Mouse (Mus musculus) lung, adult 10 weeks (tissue): Measurements from ENCODE around the gene Spaar. TPM values are rescaled to one million over a fixed set of nuclear protein-coding genes. Genes with fewer than 3 reads are reported as not detected.

ENCODE experiments used
- polyA plus RNA-seq: library from polyadenylated mRNA; stranded (reverse); fragments of 350-450 nt; fragmentation: Illumina TruSeq; extraction: RNeasy Lipid Tissue Mini Kit (QIAGEN cat#74804); gene quantifications from one replicate; pipeline ENCODE4 v1.2.3, GENCODE M21; 2014; ENCODE audit warnings: low read depth, low replicate concordance; ENCODE audit not compliant: insufficient read depth

The Spaar gene
- 4.6 TPM for polyA plus RNA-seq

DNA sequence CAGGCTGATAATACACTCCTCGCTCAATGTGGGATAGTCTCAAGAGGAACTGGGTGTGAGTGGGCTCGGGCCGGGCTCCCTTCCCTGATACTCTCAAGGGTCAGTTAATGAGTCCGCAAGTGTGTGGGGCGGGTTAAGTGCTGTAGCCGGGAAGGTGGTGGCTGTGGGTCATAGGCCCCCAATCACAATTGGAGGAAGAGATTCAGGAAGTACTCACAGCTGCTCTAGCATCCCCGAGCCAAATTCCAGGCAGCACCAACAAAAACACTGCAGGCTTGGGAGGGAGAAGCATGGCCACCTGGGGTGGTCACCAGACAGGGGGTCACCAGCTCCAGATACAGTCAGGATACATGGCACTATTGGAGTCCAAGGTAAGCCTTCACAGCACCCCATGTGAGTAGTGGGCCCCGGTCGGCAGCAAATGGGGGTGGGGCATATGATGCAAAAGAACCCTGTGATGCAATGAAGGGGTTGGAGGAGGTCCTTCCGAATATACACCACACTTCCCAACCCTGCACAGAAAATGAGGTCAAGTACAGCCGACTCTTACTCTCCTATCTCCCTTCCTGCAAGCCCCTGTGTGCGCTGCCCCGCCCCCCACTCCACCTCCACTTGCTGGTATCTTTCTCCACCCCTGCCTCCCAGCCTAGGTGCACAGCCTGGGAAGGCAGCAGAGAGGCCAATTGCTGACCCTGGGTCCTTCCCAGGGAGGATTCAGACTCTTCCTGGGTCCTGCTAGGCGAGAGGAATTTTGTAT, at the start of gene Spaar:
TSS of gene Spaar (plus strand) at position 241 of the 757 bp plus-strand sequence.

GRCm38 (mm10) chr4:43700707-43701106, 29.1 kb upstream of the Spaar start, which contains the start of gene Olfr70:
TSS of gene Olfr70 (minus strand) at chr4:43700807.

DNA sequence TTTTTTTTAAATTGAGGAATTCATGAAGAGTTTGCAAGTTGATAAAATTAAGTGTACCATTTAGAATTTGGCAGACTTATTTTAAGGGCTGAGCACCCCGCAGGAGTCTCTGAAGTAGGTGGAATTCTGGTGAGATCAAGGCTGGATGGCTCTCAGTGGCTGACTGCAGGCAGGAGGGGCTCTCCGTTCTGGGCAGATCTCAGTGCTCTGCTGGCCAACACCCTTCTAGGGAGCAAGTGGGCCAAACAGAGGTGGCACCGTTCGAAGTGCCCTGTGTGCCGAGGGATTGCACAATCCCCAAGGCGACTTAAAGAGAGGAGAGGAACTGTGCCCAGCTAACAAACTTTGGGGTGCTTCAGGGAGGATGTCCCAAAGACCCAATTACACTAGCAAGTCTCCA, 20.0 kb upstream of the Spaar start, which contains the start of gene Olfr71:
TSS of gene Olfr71 (minus strand) at position 387 of the 400 bp plus-strand sequence.

GRCm38 (mm10) chr4:43726995-43727394, 2.8 kb upstream of the Spaar start, which contains the start of gene Hrct1:
TSS of gene Hrct1 (plus strand) at chr4:43727188.

DNA sequence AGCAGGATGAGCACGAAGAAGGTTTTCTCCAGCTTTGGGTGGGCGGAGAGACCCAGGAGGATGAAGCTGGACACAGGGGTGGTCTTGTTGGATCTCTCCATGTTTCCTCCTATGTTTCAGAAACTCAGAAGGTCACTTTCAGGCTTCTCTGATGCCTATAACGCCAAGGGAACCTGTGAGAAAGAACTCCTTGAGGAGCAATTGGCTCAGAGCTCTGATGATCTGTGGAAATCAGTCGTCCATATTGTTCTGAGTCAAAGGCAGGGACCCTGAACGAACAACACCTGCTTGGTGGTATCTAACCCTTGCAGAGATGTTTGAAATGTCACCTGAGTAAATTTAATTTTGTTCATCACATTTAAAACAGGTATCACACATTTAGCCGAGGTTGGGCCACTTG, 41.1 kb downstream of the Spaar start, which contains the start of gene Olfr159:
TSS of gene Olfr159 (minus strand) at position 101 of the 400 bp plus-strand sequence.

Other genes with a start within 250 kb of the Spaar start
- gene Sit1, start 246.3 kb upstream of the Spaar start, polyA plus RNA-seq: 1.3 TPM
- 80.3 TPM for gene Ccdc107, start 237.1 kb upstream of the Spaar start, polyA plus RNA-seq
- gene Arhgef39, start 230.3 kb upstream of the Spaar start, polyA plus RNA-seq: 2.2 TPM
- 0.59 TPM for gene Car9, start 223.1 kb upstream of the Spaar start, polyA plus RNA-seq
- gene Tpm2, start 206.3 kb upstream of the Spaar start, polyA plus RNA-seq: 156 TPM
- gene Creb3, start 167.7 kb upstream of the Spaar start, polyA plus RNA-seq: 49.2 TPM
- 47.0 TPM for gene Tln1, start 167.3 kb upstream of the Spaar start, polyA plus RNA-seq
- 8.9 TPM for gene Rgp1, start 151.3 kb upstream of the Spaar start, polyA plus RNA-seq
- 7.9 TPM for gene Gba2, start 151.2 kb upstream of the Spaar start, polyA plus RNA-seq
- gene Msmp, start 145.5 kb upstream of the Spaar start, polyA plus RNA-seq: not detected
- 36.3 TPM for gene Npr2, start 98.1 kb upstream of the Spaar start, polyA plus RNA-seq
- 4.8 TPM for gene Spag8, start 76.4 kb upstream of the Spaar start, polyA plus RNA-seq
- gene Hint2, start 73.6 kb upstream of the Spaar start, polyA plus RNA-seq: 96.7 TPM
- gene Tmem8b, start 61.1 kb upstream of the Spaar start, polyA plus RNA-seq: 2.8 TPM
- gene Fam221b, start 60.9 kb upstream of the Spaar start, polyA plus RNA-seq: 0.08 TPM
- gene Olfr70, start 29.2 kb upstream of the Spaar start, polyA plus RNA-seq: not detected
- gene Olfr71, start 19.8 kb upstream of the Spaar start, polyA plus RNA-seq: not detected
- gene Hrct1, start 2.8 kb upstream of the Spaar start, polyA plus RNA-seq: 12.3 TPM
- gene Olfr159, start 41.0 kb downstream of the Spaar start, polyA plus RNA-seq: not detected
- not detected for gene Olfr156, start 93.9 kb downstream of the Spaar start, polyA plus RNA-seq
- not detected for gene Olfr157, start 110.2 kb downstream of the Spaar start, polyA plus RNA-seq
- not detected for gene Olfr155, start 121.5 kb downstream of the Spaar start, polyA plus RNA-seq
- 20.6 TPM for gene Reck, start 145.5 kb downstream of the Spaar start, polyA plus RNA-seq
- 32.7 TPM for gene Glipr2, start 227.4 kb downstream of the Spaar start, polyA plus RNA-seq